Mouse (Mus musculus) embryonic facial prominence, embryonic 14.5 days (tissue): ENCODE measurements around the gene Zfp799. TPM values are rescaled to one million over a fixed set of nuclear protein-coding genes. Genes with fewer than 3 reads are reported as not detected.
A peak's percentile ranks its signal among the peaks of the same experiment; 100 is the strongest.
"Not testable (repeated sequence)": the region's sequence is repeated elsewhere in the genome, so short reads cannot be mapped to it uniquely, and the experiment has no call there.

ENCODE experiments used
- ATAC-seq: fragments of 200-750 bp; cut with Nextera tagmentation; 2 replicates; pipeline ENCODE4 v1.8.0; 2017; ENCODE audit warnings: low read depth, moderate number of reproducible peaks, moderate TSS enrichment
- DNase-seq: peaks from one replicate; pipeline ENCODE4 v3.0.0-alpha.2; 2015; ENCODE audit warnings: low spot score
- H3K27ac ChIP-seq: fragments of 300-500 bp; sonication (generic); replicated peaks from 2 replicates; pipeline ENCODE4 v1.5.1; 2014; ENCODE audit warnings: low read depth, mild to moderate bottlenecking, low read length, moderate library complexity
- H3K27me3 ChIP-seq: fragments of 300-500 bp; sonication (generic); replicated peaks from 2 replicates; pipeline ENCODE4 v1.6.1; 2014; ENCODE audit warnings: low read length; ENCODE audit not compliant: control insufficient read depth, insufficient read depth
- H3K36me3 ChIP-seq: fragments of 300-500 bp; sonication (generic); 2 replicates; pipeline ENCODE4 v1.6.1; 2014; ENCODE audit warnings: low read length, mixed read lengths; ENCODE audit not compliant: control insufficient read depth, insufficient read depth
- H3K4me1 ChIP-seq: fragments of 300-500 bp; sonication (generic); 2 replicates; pipeline ENCODE4 v1.6.1; 2014; ENCODE audit warnings: antibody characterized with exemption, low read length; ENCODE audit not compliant: control insufficient read depth, insufficient read depth
- H3K4me2 ChIP-seq: fragments of 300-500 bp; sonication (generic); 2 replicates; pipeline ENCODE4 v1.6.1; 2014; ENCODE audit warnings: low read depth, mild to moderate bottlenecking, low read length, moderate library complexity, mixed read lengths
- H3K4me3 ChIP-seq: fragments of 300-500 bp; sonication (generic); 2 replicates; pipeline ENCODE4 v1.5.1; 2014; ENCODE audit warnings: low read depth, mild to moderate bottlenecking, low read length
- H3K9ac ChIP-seq: fragments of 300-500 bp; sonication (generic); 2 replicates; pipeline ENCODE4 v1.6.1; 2014; ENCODE audit warnings: low read depth, mild to moderate bottlenecking, low read length, moderate library complexity, mixed read lengths
- H3K9me3 ChIP-seq: fragments of 300-500 bp; sonication (generic); 2 replicates; pipeline ENCODE4 v1.6.1; 2016; ENCODE audit warnings: low read length; ENCODE audit not compliant: control insufficient read depth
- WGBS: fragments of 180-500 bp; shearing (Covaris S2); extraction: QIAGEN DNeasy Blood & Tissue Kit; methylation state at CpG from one replicate; pipeline ENCODE4 v1.1.7; 2014; 5-methylcytosine and 5-hydroxymethylcytosine counted together
- polyA plus RNA-seq: library from polyadenylated mRNA; unstranded; fragments of >200 nt; fragmentation: Nextera tagmentation; extraction: Ambion mirVana; gene quantifications from 2 replicates; pipeline ENCODE4 v1.2.1, GENCODE M21; 2014

The Zfp799 gene
- 14.5 and 15.4 TPM in 2 replicates for polyA plus RNA-seq

- peak within 1 kb of the TSS; percentile 96 for H3K9ac ChIP-seq
- peak; percentile 97 for DNase-seq
- WGBS = under 1% methylated on average over 35 of the region's 35 CpGs
- H3K27ac ChIP-seq = peak within 1 kb of the TSS; percentile 71
- peak within 1 kb of the TSS; percentile 87 for H3K4me2 ChIP-seq
- peak; percentile 99 for ATAC-seq
- no peaks in the 10 kb centered on the region for H3K9me3 ChIP-seq
- peak within 1 kb of the TSS; percentile 87 for H3K4me3 ChIP-seq
- no peaks in the 10 kb centered on the region for H3K27me3 ChIP-seq
- peaks cover 24% of the 10 kb centered on the region for H3K36me3 ChIP-seq
- H3K4me1 ChIP-seq = peaks cover 4% of the 10 kb centered on the region; the same call in 1 of the 2 replicates
These were observed at the start of gene Zfp799 for GRCm38 (mm10) chr17:32829540-32830417. Gene Zfp799, minus strand, starts transcription at chr17:32830261.

GRCm38 (mm10) chr17:32878773-32879172 is 48.7 kb upstream of the Zfp799 start:
- 88% methylated on average over 11 of the region's 11 CpGs for WGBS
- Histone ChIP-seq H3K27me3 (no peaks in the 10 kb centered on the region), H3K36me3 (peaks cover 48% of the 10 kb centered on the region), H3K4me2 (no peak overlapping the region), H3K27ac (no peak overlapping the region), H3K9ac (no peak overlapping the region), H3K4me1 (no peaks in the 10 kb centered on the region), H3K9me3 (no peaks in the 10 kb centered on the region), H3K4me3 (no peak overlapping the region)
- no peak for DNase-seq
- no peak for ATAC-seq

- H3K27me3 ChIP-seq = no peaks in the 10 kb centered on the region
- peak overlapping the region; percentile 17; the same call in 1 of the 2 replicates for H3K4me2 ChIP-seq
- H3K4me1 ChIP-seq = no peaks in the 10 kb centered on the region
- no peak overlapping the region for H3K4me3 ChIP-seq
- no peak overlapping the region for H3K27ac ChIP-seq
- H3K9me3 ChIP-seq = no peaks in the 10 kb centered on the region
- no peak for DNase-seq
- H3K9ac ChIP-seq = no peak overlapping the region
- peaks cover 36% of the 10 kb centered on the region for H3K36me3 ChIP-seq
- WGBS = 8% methylated on average over 21 of the region's 22 CpGs
- no peak; the same call in 1 of the 2 replicates for ATAC-seq
These were observed 47.6 kb upstream of the Zfp799 start for GRCm38 (mm10) chr17:32877471-32878171.

GRCm38 (mm10) chr17:32872696-32873095 is 42.6 kb upstream of the Zfp799 start:
- H3K27ac ChIP-seq = no peak overlapping the region
- no peak overlapping the region for H3K9ac ChIP-seq
- no peaks in the 10 kb centered on the region for H3K27me3 ChIP-seq
- no peak for DNase-seq
- 65% methylated on average over 5 of the region's 5 CpGs for WGBS
- H3K36me3 ChIP-seq = no peaks in the 10 kb centered on the region
- no peaks in the 10 kb centered on the region for H3K9me3 ChIP-seq
- no peak for ATAC-seq
- no peak overlapping the region for H3K4me3 ChIP-seq
- H3K4me1 ChIP-seq = no peaks in the 10 kb centered on the region
- no peak overlapping the region for H3K4me2 ChIP-seq

- no peak for DNase-seq
- no peak overlapping the region for H3K27ac ChIP-seq
- H3K4me1 ChIP-seq = no peaks in the 10 kb centered on the region
- H3K27me3 ChIP-seq = no peaks in the 10 kb centered on the region
- H3K4me3 ChIP-seq = no peak overlapping the region
- no peaks in the 10 kb centered on the region for H3K36me3 ChIP-seq
- no peaks in the 10 kb centered on the region for H3K9me3 ChIP-seq
- WGBS = 67% methylated on average over 4 of the region's 4 CpGs
- no peak overlapping the region for H3K4me2 ChIP-seq
- ATAC-seq = no peak
- H3K9ac ChIP-seq = no peak overlapping the region
These were observed 42.0 kb upstream of the Zfp799 start for GRCm38 (mm10) chr17:32872091-32872490.

- H3K9ac ChIP-seq = no peak overlapping the region
- H3K27me3 ChIP-seq = no peaks in the 10 kb centered on the region
- no peak overlapping the region for H3K4me3 ChIP-seq
- no peak overlapping the region for H3K4me2 ChIP-seq
- no peak for ATAC-seq
- H3K27ac ChIP-seq = no peak overlapping the region
- no peaks in the 10 kb centered on the region for H3K9me3 ChIP-seq
- no peaks in the 10 kb centered on the region for H3K36me3 ChIP-seq
- H3K4me1 ChIP-seq = no peaks in the 10 kb centered on the region
- WGBS = 86% methylated on average over 1 of the region's 1 CpGs
- DNase-seq = no peak
These were observed 41.4 kb upstream of the Zfp799 start for GRCm38 (mm10) chr17:32871483-32871882.

- not testable (repeated sequence) for H3K9ac ChIP-seq, H3K4me3 ChIP-seq, H3K4me2 ChIP-seq, H3K36me3 ChIP-seq, H3K27ac ChIP-seq, H3K9me3 ChIP-seq, DNase-seq, H3K27me3 ChIP-seq, H3K4me1 ChIP-seq, ATAC-seq
- WGBS = 68% methylated on average over 3 of the region's 7 CpGs
These were observed 37.2 kb upstream of the Zfp799 start for GRCm38 (mm10) chr17:32867266-32867665.

GRCm38 (mm10) chr17:32856713-32857112 is 26.7 kb upstream of the Zfp799 start:
- H3K36me3 ChIP-seq, H3K27me3 ChIP-seq, H3K9me3 ChIP-seq, H3K27ac ChIP-seq, DNase-seq, H3K4me1 ChIP-seq, H3K4me2 ChIP-seq, H3K9ac ChIP-seq, H3K4me3 ChIP-seq, ATAC-seq: not testable (repeated sequence)
- 88% methylated on average over 2 of the region's 6 CpGs for WGBS
